Mouse (Mus musculus) liver, embryonic 11.5 days (tissue): Measurements from ENCODE around the gene Gm28038. TPM values are rescaled to one million over a fixed set of nuclear protein-coding genes. Genes with fewer than 3 reads are reported as not detected.

ENCODE experiments used
- ATAC-seq: fragments of 200-750 bp; cut with Nextera tagmentation; replicated peaks from 2 replicates; pipeline ENCODE4 v1.8.0; 2017; ENCODE audit warnings: moderate number of reproducible peaks, mild to moderate bottlenecking, moderate TSS enrichment, moderate library complexity; ENCODE audit not compliant: low FRiP score
- DNase-seq: peaks from one replicate; pipeline ENCODE4 v3.0.0-alpha.2; 2017; ENCODE audit warnings: low spot score
- H3K27ac ChIP-seq: fragments of 300-500 bp; sonication (generic); 2 replicates; pipeline ENCODE4 v1.5.1; 2014; ENCODE audit warnings: mild to moderate bottlenecking, low read depth, low read length, control low read depth
- H3K27me3 ChIP-seq: fragments of 300-500 bp; sonication (generic); replicated peaks from 2 replicates; pipeline ENCODE4 v1.6.1; 2014; ENCODE audit warnings: low read length, mixed read lengths; ENCODE audit not compliant: control insufficient read depth, insufficient read depth
- H3K36me3 ChIP-seq: fragments of 300-500 bp; sonication (generic); 2 replicates; pipeline ENCODE4 v1.6.1; 2014; ENCODE audit warnings: mild to moderate bottlenecking, low read length, moderate library complexity, mixed read lengths; ENCODE audit not compliant: control insufficient read depth, insufficient read depth
- H3K4me1 ChIP-seq: fragments of 300-500 bp; sonication (generic); replicated peaks from 2 replicates; pipeline ENCODE4 v1.6.1; 2014; ENCODE audit warnings: low read length, mixed read lengths; ENCODE audit not compliant: control insufficient read depth, insufficient read depth
- H3K4me2 ChIP-seq: fragments of 300-500 bp; sonication (generic); 2 replicates; pipeline ENCODE4 v1.6.1; 2014; ENCODE audit warnings: mild to moderate bottlenecking, control low read depth, moderate library complexity
- H3K4me3 ChIP-seq: fragments of 300-500 bp; sonication (generic); 2 replicates; pipeline ENCODE4 v1.5.1; 2014; ENCODE audit warnings: low read depth, low read length, control low read depth
- H3K9ac ChIP-seq: fragments of 300-500 bp; sonication (generic); 2 replicates; pipeline ENCODE4 v1.6.1; 2014; ENCODE audit warnings: low read depth, low read length, control low read depth
- H3K9me3 ChIP-seq: fragments of 300-500 bp; sonication (generic); 2 replicates; pipeline ENCODE4 v1.6.1; 2016; ENCODE audit warnings: low read length, inconsistent platforms, mixed read lengths; ENCODE audit not compliant: control insufficient read depth
- WGBS: fragments of 180-500 bp; shearing (Covaris S2); extraction: QIAGEN DNeasy Blood & Tissue Kit; methylation state at CpG from one replicate; pipeline ENCODE4 v1.1.7; 2014; 5-methylcytosine and 5-hydroxymethylcytosine counted together
- polyA plus RNA-seq: library from polyadenylated mRNA; unstranded; fragments of >200 nt; fragmentation: Nextera tagmentation; extraction: Ambion mirVana; gene quantifications from 2 replicates; pipeline ENCODE4 v1.2.1, GENCODE M21; 2014

Gm28038 gene
- not detected in 2 replicates for polyA plus RNA-seq

DNA sequence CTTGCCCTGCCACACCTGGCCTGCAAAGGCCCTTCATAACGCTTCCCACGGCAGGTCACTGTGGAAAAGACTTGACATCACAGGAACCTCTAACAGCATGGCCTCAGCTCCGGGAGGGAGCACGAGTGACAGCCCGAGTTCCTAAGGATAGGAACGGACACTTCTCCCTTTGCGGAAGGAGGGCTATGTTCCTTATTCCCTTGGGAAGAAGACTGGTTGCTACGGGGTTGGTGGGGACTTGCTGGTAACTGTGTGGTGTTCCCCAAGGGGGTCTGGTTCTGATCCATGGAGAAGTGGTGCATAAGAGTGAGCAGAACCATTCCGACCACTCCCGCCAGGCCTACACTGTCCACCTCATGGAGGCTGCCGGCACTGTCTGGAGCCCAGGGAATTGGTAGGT is at the start of gene Gm28038:
Gene Gm28038 (plus strand): TSS at position 301 of the 400 bp plus-strand sequence.
- Histone ChIP-seq H3K9me3 (no peaks in the 10 kb centered on the region), H3K4me2 (no peak within 1 kb of the TSS), H3K4me1 (peaks cover 7% of the 10 kb centered on the region), H3K9ac (no peak within 1 kb of the TSS), H3K4me3 (no peak within 1 kb of the TSS), H3K27ac (no peak within 1 kb of the TSS), H3K36me3 (no peaks in the 10 kb centered on the region; the same call in 1 of the 2 replicates), H3K27me3 (no peaks in the 10 kb centered on the region)
- WGBS: 88% methylated on average over 11 of the region's 11 CpGs
- ATAC-seq (no peak), DNase-seq (no peak)

DNA sequence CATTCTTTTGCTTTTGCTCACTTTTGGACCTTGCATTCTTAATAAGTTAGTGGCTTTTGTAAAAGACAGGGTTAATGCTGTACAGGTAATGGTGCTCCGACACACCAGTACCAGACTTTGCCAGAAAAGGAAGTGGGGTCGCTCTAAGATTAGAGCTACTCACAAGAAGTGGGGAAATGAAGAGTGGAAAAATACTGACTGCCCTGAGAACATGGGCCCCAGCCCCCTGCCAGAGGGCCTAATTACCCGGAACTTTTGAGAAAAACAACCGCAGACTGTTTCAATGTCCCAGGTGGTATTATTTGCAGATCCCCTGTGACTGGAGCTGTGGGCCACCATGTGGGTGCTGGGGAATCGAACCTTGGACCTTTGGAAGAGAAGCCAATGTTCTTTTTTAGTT is 45.2 kb upstream of the Gm28038 start:
- Histone ChIP-seq H3K4me1 (peaks cover 25% of the 10 kb centered on the region), H3K27ac (no peak overlapping the region), H3K9me3 (peaks cover 1% of the 10 kb centered on the region; the same call in 1 of the 2 replicates), H3K4me2 (no peak overlapping the region), H3K27me3 (no peaks in the 10 kb centered on the region), H3K4me3 (no peak overlapping the region), H3K36me3 (peaks cover 1% of the 10 kb centered on the region; the same call in 1 of the 2 replicates), H3K9ac (no peak overlapping the region)
- ATAC-seq (no peak), DNase-seq (no peak)
- WGBS: 63% methylated on average over 5 of the region's 5 CpGs

DNA sequence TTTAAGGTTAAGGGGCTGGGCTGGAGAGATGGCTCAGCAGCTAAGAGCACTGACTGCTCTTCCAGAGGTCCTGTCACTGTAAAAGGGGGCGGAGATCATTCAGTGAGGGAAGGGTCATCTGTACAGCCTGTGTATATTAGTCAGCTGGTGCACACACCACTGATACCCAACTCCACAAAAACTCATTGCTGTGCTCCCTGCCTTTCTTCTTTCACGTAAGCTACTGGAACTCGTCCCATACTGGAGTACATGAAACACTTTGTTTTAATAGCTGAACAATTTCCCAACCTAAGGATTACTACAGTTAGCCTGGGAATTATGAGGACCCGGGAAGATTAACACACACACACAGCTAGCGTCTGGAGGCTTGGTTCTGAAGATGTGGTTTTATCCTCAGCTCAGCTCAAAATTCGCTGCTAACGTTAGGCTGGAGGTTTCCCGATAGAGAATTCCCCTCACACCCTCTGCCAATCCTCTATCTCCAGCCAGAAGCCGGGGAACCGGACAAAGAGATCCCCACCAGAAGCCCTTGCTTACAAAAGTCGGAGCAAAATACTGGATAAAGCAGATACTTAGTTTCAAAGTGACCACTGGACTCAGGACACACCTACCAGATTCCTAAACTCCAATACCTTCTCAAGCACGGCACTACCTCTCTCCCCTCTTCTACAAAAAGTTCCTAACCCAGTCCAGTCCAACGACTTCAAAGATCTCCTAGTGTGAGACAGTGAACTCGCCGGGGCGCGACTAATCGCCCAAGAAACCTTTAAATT is 44.2 kb upstream of the Gm28038 start:
- H3K36me3 ChIP-seq: peaks cover 2% of the 10 kb centered on the region; the same call in 1 of the 2 replicates
- peak; percentile 0; the same call in 1 of the 2 replicates for ATAC-seq
- peak overlapping the region; percentile 94 for H3K4me3 ChIP-seq
- H3K27me3 ChIP-seq: no peaks in the 10 kb centered on the region
- WGBS: 6% methylated on average over 18 of the region's 18 CpGs
- no peaks in the 10 kb centered on the region for H3K9me3 ChIP-seq
- peak overlapping the region; percentile 84 for H3K27ac ChIP-seq
- peak overlapping the region; percentile 90 for H3K9ac ChIP-seq
- H3K4me2 ChIP-seq: peak overlapping the region; percentile 96
- H3K4me1 ChIP-seq: peaks cover 25% of the 10 kb centered on the region
- no peak for DNase-seq

DNA sequence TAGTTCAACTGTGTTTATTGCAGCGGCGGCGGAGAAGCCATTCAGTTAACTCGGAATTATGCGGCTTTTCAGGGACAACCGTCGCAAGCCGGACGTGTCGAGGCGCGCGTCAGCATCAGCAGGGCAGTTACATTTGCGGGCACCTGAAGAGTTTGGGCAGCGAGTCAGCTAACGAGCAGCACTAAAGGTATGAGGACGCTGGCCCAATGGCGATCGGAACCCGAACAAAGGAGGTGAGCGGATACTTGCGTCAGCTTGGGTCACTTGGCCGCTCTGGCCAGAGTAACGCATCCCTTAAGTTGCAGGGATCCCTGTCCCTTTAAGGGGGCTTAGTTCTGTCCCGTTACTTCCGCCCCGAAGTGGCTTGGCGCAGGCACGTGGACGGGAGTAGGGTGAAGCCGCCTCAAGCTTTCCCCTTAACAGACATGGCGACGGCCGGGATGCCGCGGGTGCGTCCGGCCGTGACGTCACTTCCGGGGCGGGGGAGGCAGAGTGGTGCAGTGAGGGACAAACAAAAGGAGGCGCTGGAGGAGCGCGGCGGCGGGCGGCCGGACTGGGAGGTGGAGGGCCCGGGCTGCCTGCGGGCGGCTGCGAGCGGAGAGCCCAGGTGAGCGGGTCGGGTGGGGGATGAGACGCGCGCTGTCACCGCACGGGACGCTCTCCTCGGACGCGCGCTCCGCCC is 43.5 kb upstream of the Gm28038 start, which contains the start of gene Lrrc8a:
Gene Lrrc8a (plus strand): TSS at position 517 of the 682 bp plus-strand sequence.
- Histone ChIP-seq H3K27me3 (no peaks in the 10 kb centered on the region), H3K4me1 (peaks cover 25% of the 10 kb centered on the region), H3K4me3 (peak within 1 kb of the TSS; percentile 94), H3K9ac (peak within 1 kb of the TSS; percentile 90), H3K4me2 (peak within 1 kb of the TSS; percentile 96), H3K27ac (peak within 1 kb of the TSS; percentile 84), H3K36me3 (peaks cover 2% of the 10 kb centered on the region; the same call in 1 of the 2 replicates), H3K9me3 (no peaks in the 10 kb centered on the region)
- ATAC-seq (peak; percentile 96), DNase-seq (peak; percentile 100)
- WGBS: under 1% methylated on average over 67 of the region's 67 CpGs

DNA sequence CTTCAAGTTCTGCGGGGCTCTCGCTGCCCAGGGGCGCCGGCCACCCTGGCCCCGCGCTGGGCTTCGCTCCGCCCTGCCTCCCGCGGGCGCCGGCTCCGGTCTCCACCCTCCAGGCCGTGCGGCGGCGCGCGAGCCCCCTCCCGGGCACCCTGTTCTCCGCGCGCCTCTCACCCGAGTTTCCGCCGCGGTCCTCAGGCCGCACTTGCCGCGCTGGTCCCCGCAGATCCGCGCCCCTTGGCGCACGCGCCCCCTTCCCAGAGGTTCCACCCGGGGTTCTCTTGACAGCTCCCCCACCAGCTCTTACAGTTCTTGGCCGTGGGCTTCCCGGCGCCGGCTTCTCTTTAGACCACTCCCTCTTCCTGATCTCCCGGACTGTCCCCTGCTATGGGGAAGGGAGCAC is 43.0 kb upstream of the Gm28038 start:
- H3K27me3 ChIP-seq: no peaks in the 10 kb centered on the region
- peak overlapping the region; percentile 96 for H3K4me2 ChIP-seq
- peak overlapping the region; percentile 94 for H3K4me3 ChIP-seq
- H3K9ac ChIP-seq: peak overlapping the region; percentile 90
- WGBS: 0% methylated on average over 38 of the region's 42 CpGs
- H3K9me3 ChIP-seq: no peaks in the 10 kb centered on the region
- peaks cover 27% of the 10 kb centered on the region for H3K4me1 ChIP-seq
- H3K36me3 ChIP-seq: peaks cover 2% of the 10 kb centered on the region; the same call in 1 of the 2 replicates
- H3K27ac ChIP-seq: peak overlapping the region; percentile 84
- DNase-seq (no peak), ATAC-seq (peak; percentile 84)

DNA sequence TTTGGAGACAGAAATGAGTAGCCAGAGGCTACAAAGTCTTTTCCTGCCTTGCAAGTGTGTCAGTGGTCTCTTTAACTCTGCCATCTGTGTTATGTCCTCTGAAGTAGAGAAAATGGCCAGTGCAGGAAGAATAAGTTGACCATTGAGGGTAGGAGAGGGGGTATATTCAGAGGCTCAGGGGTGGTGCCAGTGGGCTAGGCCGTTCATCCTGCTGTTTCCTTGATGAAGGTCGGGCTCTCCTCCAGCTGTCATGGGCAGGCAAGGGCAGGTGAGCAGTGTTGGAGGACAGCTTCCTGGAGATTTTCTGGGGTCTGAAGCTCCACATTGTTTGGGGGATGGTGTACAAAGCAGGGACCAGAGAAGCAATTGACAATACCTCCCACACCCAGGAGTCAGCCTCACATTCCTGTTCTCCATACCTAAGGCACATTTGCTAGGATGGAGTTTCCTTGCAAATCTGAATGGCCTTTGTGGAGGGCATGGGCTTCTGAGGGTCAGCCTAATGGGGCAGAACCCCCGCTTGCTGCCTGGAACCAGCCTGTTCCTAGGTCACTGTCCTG is 41.9 kb upstream of the Gm28038 start:
- H3K4me3 ChIP-seq: peak overlapping the region; percentile 94
- peak overlapping the region; percentile 96 for H3K4me2 ChIP-seq
- peak overlapping the region; percentile 90 for H3K9ac ChIP-seq
- peaks cover 2% of the 10 kb centered on the region; the same call in 1 of the 2 replicates for H3K36me3 ChIP-seq
- no peaks in the 10 kb centered on the region for H3K27me3 ChIP-seq
- peaks cover 27% of the 10 kb centered on the region for H3K4me1 ChIP-seq
- WGBS: 80% methylated on average over 3 of the region's 3 CpGs
- H3K9me3 ChIP-seq: no peaks in the 10 kb centered on the region
- ATAC-seq (no peak), DNase-seq (no peak)
- peak overlapping the region; percentile 1; the same call in 1 of the 2 replicates for H3K27ac ChIP-seq

DNA sequence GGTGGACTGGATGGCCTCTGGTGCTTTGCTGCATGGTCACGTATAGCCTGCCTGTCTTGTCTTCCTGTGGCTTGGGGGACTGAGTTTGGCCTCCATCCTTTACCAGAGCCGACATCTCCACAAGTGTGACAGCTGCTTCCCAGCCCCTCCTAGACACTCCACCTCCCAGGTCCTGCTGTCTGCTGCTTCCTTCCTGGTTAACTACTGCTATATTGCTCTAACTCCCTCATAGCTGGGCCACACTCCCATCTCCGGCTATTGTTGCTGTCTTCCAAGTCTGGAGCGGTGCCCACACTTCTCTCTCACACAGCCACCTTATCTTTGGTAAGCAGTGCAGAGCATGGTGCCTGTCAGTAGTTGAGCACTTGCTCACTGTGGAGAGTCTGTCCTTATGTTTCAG is 41.1 kb upstream of the Gm28038 start:
- Histone ChIP-seq H3K36me3 (peaks cover 5% of the 10 kb centered on the region; the same call in 1 of the 2 replicates), H3K27me3 (no peaks in the 10 kb centered on the region), H3K4me3 (peak overlapping the region; percentile 0; the same call in 1 of the 2 replicates), H3K27ac (peak overlapping the region; percentile 1), H3K9ac (no peak overlapping the region), H3K4me2 (peak overlapping the region; percentile 96), H3K4me1 (peaks cover 27% of the 10 kb centered on the region), H3K9me3 (no peaks in the 10 kb centered on the region)
- DNase-seq (no peak), ATAC-seq (peak; percentile 18; the same call in 1 of the 2 replicates)
- WGBS: 63% methylated on average over 4 of the region's 4 CpGs

DNA sequence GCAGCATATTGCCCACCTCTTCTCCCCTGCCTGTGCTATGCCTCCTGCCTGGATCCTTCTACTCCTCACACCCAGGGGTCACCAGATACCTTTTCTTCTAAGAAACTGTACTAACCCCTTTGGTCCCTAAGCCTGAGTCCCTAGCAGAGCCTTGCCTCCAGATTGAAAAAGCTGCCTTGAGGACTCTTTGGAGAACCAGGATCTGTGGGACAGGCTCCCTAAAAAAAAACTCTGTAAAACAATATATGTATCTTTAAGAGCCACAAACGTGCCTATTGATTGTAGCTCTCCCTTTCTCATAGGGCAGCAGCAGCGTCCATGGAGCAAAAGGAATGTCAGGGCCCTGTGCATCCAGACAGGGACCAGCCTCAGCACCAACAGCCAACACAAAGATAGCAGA is 40.6 kb upstream of the Gm28038 start, which contains the start of gene Gm28035:
Gene Gm28035 (plus strand): TSS at position 301 of the 400 bp plus-strand sequence.
- Histone ChIP-seq H3K27me3 (no peaks in the 10 kb centered on the region), H3K9me3 (no peaks in the 10 kb centered on the region), H3K4me2 (peak within 1 kb of the TSS; percentile 96), H3K4me3 (peak within 1 kb of the TSS; percentile 0; the same call in 1 of the 2 replicates), H3K36me3 (peaks cover 5% of the 10 kb centered on the region; the same call in 1 of the 2 replicates), H3K27ac (peak within 1 kb of the TSS; percentile 1), H3K9ac (no peak within 1 kb of the TSS), H3K4me1 (peaks cover 27% of the 10 kb centered on the region)
- ATAC-seq (no peak), DNase-seq (no peak)
- 83% methylated on average over 2 of the region's 2 CpGs for WGBS
